Mouse (Mus musculus): Measurements from ENCODE around the gene Gm45713.

The Gm45713 gene

DNA sequence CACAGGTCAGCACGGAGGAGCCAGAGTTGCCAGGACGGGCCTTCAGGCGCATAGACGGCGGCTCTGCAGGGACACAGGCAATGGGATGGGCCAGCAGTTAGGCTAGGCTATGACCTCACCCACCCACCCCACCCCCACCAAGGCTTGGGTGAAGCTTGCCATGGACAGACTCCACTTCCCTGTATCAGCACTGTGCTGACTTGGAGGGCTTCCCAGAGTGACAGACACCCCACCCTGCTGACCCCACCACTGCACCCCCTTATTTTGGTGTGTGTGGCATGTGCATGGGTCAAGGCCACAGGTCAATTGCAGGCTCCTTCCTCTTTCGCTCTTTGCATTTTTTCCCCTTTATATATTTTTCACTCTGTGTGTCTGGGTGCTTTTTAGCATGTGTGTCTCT, 40.7 kb downstream of the Gm45713 start:
- no peak for DNase-seq (ENCODE audit: low spot score)

DNA sequence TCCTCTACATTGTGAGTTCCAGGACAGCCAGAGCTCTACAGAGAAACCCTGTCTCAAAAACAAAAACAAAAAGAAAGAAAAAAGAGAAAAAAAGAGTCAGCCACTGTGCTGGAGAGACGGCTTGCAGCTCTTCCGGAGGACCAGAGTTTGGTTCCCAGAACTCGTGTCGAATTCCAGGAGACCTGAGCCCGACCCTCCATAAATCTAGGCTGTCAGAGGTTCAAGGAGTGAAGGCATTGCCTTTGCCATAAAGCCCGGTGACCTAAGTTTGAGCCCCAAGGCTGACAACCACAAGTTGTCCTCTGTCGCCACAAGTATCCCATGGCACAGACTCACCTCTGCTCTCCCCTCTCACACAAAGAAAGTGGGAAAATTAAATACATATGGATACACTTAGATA, 41.9 kb downstream of the Gm45713 start:
- DNase-seq (ENCODE audit: low spot score) = no peak

DNA sequence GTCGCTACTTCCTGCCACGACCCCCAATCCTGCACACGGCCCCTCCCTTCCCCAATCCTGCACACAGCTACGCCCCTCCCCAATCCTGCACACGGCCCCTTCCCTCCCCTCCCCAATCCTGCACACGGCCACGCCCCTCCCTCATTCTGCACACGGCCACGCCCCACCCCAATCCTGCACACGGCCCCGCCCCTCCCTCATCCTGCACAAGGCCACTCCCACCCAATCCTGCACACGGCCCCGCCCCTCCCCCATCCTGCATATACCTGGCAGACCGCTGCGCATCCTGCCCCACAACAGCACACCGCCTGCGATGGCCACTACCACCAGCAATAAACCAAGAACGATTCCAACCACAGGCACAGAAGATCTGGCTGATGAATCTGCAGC, 42.5 kb downstream of the Gm45713 start:
- no peak for DNase-seq (ENCODE audit: low spot score)

DNA sequence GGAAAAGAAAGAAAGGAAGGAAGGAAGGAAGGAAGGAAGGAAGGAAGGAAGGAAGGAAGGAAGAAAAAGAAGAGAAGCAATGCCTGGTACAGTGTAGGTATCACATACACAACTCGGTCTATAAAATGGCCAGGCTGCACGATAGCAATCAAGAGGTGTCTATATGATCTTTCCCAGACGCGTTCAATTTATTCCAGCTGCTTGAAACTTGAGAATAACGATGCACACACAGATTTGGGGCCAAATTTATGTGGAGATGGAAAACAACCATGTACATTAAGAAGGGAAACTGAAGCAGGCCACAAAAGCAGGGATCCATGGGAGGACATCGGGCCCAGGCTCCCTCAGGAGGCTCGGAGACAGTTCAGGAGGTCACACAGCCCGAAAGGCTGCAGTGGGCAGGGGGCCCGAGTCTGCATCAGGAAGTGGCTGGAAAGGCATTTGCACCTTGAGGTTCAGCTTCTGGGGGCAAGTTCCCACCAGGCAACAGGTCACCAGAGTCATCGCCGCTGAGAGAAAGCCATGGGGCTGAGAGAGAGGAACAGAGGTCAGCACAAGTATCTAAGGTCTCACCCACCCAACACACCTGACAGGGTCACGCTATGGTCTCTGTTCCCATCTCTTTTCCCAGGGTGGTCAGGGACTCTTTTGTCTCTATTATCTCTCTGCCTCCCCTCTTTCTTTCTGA, 43.1 kb downstream of the Gm45713 start:
- no peak for DNase-seq (ENCODE audit: low spot score)

DNA sequence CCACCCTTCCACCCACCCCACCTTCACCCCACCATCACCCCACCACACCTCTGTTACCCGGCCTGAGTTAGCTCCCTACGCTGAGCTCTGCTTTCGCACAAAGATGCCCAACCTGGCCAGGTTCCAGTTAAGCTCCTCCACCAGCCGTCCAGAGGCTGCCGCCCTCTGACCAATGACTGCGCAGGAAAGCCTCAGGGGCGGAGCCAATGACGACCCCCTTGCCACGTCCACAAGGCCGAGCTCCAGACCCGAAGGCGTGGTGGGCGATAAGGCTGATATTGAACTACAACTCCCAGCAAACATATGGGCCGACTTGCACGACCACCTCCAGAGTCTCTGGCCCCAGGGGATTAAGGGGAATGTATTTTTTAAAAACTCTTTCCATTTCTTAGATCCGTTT, 44.0 kb downstream of the Gm45713 start, which contains the start of gene Rcn3:
Gene Rcn3, minus strand, starts transcription at position 174 of the 400 bp plus-strand sequence.
- DNase-seq (ENCODE audit: low spot score) = peak; percentile 67

DNA sequence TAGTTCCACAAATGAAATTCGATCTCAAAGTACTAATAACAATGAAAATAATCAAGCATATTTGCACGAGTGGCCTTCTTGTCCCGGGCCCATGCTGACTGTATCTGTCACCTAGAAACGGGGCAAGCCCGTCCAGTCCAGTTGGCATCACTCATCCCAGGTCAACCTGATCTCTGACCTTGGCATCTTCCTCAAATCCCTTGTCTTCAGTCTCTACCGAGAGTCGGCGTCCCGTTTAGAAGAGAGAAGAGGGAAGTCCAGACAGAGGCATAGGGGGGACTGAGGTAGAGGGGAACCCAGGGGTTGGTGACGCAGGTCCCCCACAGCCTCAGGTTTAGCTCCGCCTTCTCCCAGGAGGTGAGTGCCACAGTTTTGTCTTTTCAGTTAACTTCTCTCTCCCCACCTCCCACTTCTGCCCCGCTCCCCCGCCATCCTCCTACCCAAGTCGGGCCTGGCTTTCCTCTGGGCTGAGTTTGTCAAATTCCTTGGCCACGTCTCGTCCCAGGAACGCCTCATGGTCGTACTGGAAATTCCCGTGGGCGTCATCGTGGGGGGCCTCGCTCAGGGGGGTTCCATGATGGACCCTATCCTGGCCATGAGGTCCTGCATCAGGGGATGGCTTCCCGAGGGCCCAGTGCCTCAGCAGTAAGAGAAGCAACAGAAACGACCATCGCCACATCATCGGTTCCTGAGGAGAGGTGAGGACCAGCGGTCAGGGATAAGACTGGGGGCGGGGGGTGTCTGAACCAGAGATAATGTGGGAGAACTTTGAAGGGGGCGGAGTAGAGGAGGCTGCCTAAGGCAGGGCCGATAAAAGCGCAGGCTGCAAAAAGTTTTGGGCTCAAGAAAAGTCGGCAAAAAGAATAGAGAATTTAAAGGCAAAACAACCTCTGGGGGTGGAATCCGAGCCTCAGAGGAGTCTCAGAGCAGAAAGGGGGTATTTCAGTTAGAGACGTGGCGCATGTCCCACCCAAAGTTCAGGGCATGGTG, 44.7 kb downstream of the Gm45713 start:
- DNase-seq (ENCODE audit: low spot score) = no peak

DNA sequence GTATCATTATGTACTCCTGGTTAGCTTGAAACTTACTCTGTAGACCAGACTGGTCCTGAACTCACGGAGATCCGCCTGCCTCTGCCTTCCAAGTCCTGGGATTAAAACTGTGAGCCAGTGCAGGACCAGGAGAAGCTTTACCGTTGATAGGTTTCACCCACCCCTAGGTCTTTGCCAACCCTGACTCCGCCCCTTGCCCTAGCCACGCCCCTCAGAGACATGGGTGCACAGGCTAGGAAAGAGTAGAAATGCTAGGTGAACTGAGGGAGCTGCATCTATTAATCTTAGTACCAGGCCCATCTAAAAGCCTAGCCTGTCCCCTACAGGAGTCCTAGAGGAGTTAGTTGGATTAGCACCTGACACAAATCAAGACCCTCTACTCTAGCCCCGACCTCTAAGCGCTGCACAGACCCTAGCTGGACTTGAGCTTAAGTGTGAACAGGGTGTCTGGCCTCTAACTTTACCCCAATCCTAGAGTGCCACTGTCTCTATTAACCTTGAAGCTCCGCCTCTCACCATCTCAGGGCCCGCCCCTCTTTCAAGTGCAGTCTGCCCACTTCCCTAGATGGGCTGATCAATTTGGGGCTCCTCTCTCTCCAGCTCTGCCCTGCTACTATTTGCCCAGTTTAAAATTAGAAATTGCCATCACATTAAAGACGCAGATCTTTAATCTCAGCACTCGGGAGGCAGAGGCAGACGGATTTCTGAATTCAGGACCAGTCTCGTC, 45.6 kb downstream of the Gm45713 start:
- no peak for DNase-seq (ENCODE audit: low spot score)

DNA sequence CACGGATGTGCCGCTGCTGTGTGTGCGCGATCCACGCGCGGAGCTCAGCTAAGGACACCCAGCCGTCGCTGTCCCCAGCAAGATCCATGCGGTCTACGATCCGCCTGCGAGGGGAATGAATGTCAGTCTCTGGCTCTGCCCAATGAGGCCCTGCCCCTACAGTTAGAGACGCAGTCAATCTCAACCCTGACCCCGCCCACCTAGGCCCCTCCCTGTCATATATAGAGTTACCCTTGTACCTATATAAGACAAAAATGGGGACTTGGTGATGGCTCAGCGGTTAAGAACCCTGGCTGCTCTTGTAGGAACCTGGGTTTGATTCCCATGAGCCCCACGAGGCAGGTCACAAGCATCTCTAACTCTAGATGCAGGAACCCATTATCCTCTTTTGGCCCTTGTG, 47.4 kb downstream of the Gm45713 start:
- DNase-seq (ENCODE audit: low spot score) = no peak

DNA sequence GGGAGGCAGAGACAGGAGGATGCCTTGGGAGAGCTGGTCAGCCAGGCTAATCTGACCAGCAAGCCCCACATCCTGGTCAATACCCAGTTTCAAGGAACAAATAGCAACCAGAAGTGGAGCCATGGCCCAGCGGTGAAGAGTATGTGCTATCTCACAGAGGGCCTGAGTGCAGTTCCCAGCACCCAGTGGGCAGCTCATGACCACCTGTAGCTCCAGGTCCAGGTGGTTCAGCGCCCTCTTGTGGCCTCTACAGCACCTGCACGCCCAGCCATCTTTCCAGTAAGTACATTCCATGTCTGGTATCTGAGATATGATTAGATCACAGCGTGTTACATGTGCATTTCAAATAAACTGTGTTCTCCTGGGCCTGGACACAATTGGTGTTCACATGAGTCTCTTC, 49.9 kb downstream of the Gm45713 start:
- no peak for DNase-seq (ENCODE audit: low spot score)

DNA sequence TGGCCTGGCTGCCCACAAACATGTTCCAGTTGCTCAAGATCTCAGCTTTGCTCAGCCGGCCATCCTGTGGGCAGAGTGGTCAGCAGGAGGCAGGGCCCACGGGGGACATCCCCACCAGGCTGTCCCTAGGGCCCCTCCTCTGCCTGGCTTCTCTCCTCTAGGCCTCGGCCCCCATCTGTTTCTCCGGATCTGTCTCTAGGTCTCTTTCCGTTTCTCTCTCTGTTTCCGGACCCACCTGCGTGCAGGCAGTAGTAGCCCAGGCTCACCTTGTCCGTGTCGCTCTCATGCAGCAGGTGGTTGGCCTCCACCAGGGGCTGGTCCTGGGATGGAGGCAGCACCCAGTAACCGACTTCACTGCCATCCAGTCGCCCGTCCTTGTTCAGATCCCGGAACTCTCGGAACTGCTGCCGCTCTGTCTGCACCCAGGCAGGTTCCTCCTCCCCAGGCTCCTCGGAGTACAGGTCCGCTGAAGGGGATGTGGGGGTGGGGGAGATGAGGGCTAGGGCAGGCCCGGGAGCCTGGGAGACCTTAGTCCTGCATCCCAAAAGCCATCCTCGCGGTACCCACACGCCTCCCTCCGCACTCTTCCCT, 52.6 kb downstream of the Gm45713 start:
- no peak for DNase-seq (ENCODE audit: low spot score)

DNA sequence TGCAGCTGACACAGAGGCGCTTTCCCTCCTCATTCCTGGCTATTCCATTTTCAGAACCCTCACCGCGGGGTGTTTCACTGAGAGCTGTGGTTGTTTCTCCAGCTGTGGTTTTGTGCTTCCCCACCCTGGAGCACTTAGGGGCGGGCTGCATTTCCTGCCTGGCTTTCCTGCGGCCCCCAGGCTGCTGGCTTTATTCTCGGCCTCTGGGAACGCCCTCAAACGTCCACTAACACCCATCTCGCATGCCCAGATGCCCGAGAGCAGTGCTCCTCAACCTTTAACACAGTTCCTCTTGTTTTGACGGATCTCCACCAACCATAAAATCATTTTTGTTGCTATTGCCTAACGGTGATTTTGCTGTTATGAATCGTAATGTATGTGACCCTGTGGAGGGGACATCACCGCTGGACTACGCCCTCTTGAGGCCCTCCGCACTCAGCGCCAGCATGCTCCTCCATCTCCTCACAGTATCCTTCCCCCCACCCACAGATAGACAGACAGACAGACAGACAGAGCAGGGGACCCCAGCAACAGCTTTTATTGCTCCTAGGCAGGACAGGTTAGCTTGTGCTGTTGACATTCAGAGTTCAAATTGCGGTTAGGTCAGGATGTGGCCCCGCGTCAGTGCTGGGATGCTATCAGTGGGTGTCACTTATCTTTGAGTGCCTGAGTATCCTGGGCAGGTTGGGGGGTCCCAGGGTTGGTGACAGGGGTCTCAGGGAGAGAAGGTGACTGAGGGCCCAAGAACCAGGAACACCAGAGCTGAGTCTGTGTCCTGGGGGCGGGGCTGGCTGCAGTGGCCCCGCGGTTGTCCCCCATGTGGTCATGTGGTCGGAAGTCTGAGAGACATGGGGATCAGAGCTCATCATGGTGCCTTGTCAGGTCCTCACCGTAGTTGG, 53.4 kb downstream of the Gm45713 start:
- no peak for DNase-seq (ENCODE audit: low spot score)

DNA sequence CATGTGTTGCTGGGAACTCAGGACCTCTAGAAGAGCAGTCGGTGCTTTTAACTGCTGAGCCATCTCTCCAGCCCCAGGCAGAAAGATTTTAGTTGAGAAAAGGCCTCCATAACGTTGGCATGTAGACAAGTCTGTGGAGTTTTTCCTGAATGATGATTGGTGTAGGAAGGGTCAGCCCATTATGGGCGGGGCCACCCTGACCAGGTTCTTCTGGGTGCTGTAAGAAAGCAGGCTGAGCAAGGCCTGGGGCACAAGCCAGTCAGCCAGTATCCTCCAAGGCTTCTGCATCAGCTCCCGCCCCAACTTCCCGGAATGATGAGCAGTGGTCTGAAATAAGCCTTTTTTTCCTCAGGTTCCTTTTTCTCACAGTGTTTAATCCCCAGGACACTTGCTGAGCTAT, 55.0 kb downstream of the Gm45713 start:
- no peak for DNase-seq (ENCODE audit: low spot score)

DNA sequence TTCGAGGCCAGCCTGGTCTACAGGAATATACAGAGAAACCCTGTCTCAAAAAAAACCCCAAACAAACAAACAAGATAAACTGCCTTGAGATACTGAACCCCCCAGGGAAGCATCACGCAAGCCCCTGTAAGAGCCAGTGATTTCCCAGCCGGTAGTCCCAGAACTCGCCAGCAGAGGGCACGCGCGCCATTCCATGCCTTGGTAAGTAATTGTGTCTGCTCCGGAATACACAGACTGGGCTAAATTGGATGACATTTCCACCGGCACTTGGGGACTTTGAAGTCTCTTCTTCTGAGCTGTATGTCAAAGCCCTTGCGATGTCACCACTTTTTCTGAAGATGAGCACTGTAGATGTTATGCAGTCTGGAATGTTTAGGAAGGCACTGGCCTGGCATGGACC, 56.2 kb downstream of the Gm45713 start:
- peak; percentile 69 for DNase-seq (ENCODE audit: low spot score)

DNA sequence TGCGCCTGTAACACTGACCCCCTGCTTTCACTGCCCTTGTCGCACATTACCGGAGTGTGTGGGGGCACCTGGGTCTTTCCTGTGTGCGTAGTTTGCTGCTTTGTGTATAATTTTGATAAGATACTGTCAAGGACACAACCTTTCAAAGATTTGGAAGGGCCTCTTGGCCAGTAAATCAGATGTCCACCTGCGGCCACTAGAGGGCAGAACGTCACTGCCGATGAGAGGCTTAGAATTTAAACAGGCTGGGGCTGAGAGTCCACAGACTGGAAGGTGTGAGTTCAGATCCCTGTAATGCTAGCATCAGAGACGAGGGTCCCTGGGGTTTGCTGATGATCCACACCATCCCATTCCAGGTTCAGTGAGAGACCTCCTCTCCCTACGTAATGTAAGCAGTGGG, 57.5 kb downstream of the Gm45713 start:
- no peak for DNase-seq (ENCODE audit: low spot score)

DNA sequence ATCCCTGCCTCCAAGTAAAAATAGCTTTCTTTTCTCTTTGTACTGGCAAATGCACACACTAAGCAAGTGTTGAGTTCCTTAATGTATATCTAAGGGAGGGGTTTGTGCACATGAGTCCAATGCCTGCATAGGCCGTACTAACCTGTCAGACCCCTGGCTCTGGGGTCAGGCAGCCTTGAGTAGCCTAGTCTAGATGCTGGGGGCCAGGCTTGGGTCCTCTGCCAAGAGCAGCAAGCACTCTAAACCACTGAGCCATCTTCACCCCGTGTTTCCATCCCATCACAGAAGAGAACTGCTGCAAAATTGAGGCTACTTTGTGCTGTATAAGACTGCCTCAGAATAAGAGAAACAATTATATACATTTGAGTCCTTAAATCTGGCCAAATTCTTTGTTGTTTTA, 58.2 kb downstream of the Gm45713 start:
- DNase-seq (ENCODE audit: low spot score) = no peak

DNA sequence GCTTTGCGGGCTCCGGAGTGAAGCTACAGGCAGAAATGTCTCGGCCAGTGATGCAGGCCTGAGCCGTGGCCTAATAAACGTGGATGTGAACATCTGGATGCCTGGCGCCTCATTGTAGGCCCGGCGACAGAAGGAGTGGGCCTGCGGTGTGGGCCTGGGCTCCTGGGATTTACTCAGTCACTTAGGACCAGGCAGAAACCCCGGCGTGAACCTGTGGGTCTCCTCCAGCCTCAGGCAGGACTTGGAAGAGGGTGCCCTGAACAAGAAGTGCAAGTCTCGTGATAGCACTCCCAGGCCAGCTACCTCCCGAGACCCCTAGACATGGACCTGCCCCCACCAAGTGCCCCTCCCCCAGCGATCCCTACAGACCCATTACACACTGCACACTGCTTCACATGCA, 58.7 kb downstream of the Gm45713 start:
- no peak for DNase-seq (ENCODE audit: low spot score)

DNA sequence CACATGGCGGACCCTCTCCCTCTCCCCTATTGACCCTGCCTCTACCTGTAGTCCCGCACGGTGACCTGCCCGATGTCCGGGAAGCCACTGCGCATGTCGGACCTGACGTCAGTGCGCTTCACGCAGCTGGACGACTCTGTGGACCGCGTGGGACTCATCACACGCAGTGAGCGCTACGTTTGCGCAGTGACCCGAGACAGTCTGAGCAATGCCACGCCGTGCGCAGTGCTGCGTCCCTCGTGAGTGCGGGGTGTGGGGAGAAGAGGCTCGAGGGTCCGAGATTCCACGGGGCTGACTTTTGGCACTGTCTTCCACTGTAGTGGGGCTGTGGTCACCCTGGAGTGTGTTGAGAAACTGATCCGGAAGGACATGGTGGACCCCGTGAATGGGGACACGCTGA, 59.5 kb downstream of the Gm45713 start:
- no peak for DNase-seq (ENCODE audit: low spot score)
